Mouse (Mus musculus) CD4-positive helper T cell, adult 2 months (primary cell): ENCODE data around the gene Mapkapk2.
"Not testable (repeated sequence)": the region's sequence is repeated elsewhere in the genome, so short reads cannot be mapped to it uniquely, and the experiment has no call there.

Experiments used
- DNase-seq: peaks from one replicate; pipeline ENCODE4 v3.0.0-alpha.2; 2012; ENCODE audit warnings: low read depth, missing footprints, low spot score

The Mapkapk2 gene

GRCm38 (mm10) chr1:131050617-131051016 lies 47.0 kb downstream of the Mapkapk2 start:
- DNase-seq = no peak

- no peak for DNase-seq
Observed at GRCm38 (mm10) chr1:131050011-131050410, 47.6 kb downstream of the Mapkapk2 start.

GRCm38 (mm10) chr1:131049361-131049806 lies 48.2 kb downstream of the Mapkapk2 start:
- DNase-seq = peak; percentile 21

- DNase-seq = no peak
Observed at GRCm38 (mm10) chr1:131048946-131049345, 48.7 kb downstream of the Mapkapk2 start.

DNA sequence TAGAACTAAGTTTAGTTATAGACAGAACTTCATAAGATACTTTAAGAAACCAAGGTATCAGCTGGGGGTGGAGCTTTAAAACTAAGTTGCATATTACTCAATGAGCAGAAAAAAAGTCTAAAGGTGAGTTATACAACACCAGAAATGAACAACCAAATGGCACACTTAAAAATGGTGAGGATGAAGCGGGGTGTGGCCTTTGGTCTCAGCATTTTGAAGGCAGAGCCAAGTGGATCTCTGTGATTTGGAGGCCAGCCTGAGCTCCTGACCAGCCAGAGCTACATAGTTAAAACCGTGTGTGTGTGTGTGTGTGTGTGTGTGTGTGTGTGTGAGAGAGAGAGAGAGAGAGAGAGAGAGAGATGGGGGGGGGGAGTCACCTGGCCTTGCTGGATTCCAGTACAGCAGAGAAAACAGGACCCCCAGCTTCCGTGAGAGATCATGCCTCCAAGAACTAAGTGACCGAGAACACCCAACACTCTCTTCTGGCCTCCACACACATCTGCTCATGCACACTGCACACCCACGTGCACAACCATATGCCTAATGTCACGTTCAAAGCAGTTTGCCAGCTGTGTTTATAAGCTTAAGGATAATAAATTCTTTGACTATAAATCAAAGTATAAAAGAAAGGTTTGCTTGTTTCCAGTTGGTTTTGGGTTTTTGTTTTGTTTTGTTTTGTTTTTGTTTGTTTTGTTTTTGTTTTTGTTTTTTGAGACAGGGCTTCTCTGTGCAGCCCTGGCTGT lies 49.3 kb downstream of the Mapkapk2 start:
- no peak for DNase-seq

GRCm38 (mm10) chr1:131046607-131047006 lies 51.0 kb downstream of the Mapkapk2 start:
- no peak for DNase-seq

DNA sequence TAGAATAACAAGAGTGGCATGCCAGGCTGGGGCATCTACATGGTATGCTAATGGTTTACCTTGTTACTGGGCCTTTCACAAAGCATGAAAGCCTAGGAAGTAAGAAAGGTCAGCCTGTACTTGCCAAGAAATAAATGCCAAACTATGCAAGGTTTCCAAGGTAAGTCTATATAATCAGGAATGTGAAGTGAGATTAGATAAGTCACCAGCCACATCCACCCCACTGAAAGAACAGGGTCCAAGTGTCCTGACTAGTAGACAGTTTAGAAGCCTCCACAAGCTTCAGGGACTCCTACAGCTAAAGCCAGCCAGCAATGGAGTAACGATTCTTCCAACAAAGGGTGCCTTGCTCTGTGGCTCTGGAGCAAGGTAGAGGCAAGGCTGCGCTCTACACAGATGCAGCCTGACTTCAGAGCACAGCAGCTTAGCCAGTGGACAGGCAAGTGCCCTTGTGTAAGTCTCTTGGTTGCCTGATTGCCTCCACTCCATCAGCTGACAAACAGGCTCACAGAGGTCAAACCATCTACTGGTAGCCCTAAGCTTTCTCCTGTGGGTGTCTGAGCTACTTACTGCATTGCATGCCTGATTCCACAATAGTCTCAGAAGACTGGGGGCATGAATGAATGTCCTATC lies 51.8 kb downstream of the Mapkapk2 start:
- no peak for DNase-seq

DNA sequence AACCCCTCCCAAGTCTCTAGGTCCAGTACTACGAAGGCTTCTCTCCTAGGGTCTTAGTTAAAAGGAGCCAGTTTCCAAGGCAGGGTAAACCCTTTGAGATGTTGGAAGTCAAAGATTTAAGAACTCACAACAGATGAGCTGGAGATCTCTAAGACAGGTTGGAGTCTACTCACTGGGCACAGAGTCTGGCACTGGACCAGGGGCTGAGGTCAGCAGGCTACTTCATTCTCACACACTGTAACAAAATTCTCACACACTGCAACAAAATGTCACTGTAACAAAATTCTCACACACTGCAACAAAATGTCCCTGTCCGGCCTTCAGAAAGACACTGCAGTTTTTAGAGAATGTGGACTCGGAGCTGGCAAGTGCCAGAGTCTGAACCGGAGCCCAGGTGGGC lies 54.0 kb downstream of the Mapkapk2 start:
- no peak for DNase-seq

- DNase-seq = no peak
Observed at GRCm38 (mm10) chr1:131042721-131043120, 54.9 kb downstream of the Mapkapk2 start.

DNA sequence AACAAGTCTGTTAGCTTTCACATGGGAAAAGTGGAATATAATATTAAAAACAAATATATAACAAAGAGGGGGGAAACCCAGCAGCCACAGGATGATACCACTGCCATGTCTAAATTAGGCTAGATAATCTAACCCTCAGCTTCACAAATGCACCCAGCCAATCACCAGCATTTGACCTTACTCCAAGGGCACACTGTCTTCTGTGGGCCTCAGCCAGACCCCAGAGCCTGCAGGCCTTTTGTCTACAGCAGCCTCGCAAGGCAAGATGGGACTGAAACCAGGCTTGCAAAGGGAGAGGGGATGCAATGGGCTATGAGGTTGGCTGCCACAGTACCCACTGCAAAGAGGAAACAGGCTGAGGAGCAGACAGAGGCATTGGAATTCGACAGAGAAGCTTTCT lies 55.4 kb downstream of the Mapkapk2 start:
- no peak for DNase-seq

DNA sequence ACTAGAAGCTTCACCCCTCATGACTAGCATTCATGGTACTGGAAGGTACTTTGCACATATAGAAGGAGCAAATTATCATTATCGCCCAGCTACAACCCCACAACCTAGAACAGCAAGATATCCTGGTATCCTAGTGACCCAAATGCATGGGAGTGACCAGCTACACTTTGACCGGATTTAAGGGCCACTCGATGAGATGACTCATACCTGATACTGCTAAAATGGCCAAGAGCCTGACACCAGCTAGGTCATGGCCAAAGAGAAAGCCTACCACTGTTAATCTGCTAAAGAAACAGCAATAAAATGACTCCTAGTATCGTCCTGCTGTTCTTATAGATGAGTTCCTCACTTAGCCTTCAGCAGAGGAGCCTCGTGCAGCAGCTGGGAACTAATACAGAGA lies 58.1 kb downstream of the Mapkapk2 start:
- no peak for DNase-seq

- peak; percentile 45 for DNase-seq
Observed at GRCm38 (mm10) chr1:131038415-131039017, 59.1 kb downstream of the Mapkapk2 start.

DNA sequence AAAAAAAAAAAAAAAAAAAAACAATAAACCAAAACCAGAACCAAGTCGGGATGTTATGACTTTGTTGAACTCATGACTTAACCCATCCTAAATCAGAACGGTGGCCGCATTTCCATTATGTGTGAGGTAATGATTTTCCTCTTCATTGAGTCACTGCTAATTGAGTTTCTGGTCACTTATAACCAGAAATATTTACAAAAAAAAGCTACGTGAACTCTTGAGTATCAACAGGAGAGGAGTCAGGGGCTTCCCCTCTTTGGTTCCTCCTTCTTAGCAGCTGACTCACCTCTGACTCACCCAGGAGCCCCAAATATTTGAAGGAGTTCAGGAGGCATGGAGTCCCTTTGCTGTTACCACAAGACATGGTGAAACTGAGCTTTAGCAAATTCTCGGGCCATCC lies 59.6 kb downstream of the Mapkapk2 start:
- DNase-seq = peak; percentile 41

DNA sequence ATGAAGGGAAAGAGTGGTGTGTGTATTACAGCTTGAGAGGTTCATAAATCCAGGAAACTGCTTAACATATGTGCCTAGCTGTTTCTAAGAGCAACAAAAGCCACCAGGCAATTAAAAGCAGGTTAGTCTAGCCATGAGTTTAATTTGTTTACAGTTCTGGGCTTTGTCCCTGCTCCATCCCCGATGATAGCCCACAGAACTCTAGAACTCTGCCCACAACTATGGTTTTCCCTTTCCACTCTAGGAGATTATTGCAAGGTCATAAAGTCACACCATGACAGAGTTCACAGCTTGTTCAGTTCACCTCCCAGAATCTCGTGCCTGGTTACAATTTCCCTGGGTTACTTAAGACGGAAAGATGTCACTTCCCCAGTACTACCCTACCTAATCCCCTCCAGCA lies 66.4 kb downstream of the Mapkapk2 start:
- DNase-seq = no peak

GRCm38 (mm10) chr1:131030261-131030660 lies 67.4 kb downstream of the Mapkapk2 start:
- DNase-seq = no peak

- no peak for DNase-seq
Observed at GRCm38 (mm10) chr1:131029215-131029614, 68.4 kb downstream of the Mapkapk2 start.

DNA sequence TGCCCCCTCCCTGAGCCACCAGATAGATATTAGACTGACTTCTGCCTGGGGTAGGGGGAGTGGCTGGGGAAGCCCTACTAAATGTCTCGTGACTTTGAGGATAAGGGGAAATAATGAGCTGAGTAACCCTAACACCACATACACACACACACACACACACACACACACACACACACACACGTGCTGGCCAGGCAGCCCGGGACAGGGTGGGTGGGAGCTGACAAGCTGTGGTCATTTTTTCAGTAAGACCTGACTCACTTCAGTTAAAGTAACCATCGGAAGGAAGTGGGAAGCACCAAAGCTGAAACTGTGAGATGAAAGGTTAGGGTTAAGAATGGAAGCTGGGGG lies 71.8 kb downstream of the Mapkapk2 start:
- DNase-seq = peak; percentile 78

GRCm38 (mm10) chr1:131024900-131025842 lies 72.5 kb downstream of the Mapkapk2 start:
- DNase-seq = no peak

- not testable (repeated sequence) for DNase-seq
Observed at GRCm38 (mm10) chr1:131023250-131023858, 74.3 kb downstream of the Mapkapk2 start.

DNA sequence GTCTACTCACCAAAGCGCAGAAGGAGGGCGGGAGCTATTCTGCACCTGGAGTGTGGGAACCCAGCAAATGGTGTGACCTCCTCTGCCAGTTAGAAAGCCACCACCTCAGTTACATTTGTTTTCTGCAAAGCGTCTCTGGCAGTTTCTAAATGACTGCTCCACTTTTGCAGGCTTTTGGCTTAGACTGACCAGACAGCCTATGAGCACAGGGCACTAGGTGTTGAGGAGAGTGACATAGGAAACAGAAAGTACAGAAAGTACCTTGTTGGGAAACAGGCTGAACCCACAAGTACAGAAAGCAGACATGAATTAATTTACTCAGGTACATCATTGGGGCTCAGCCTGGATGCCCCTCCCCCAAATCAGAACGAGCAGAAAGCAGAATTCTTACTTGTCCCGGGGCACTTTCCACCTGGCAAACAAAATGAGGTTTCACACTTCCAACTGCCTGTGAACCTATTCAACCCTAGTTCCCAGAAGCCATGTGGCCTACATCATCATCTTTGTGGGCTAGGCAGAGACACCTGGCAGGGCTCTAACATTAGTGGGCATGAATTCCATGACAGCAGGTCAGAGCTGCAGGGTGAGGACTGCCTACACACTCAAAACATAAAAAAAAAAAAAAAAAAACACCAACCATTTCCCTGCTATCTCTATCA lies 74.9 kb downstream of the Mapkapk2 start:
- peak; percentile 65 for DNase-seq
